Mouse (Mus musculus): ENCODE results near the gene Ndufa4l2. TPM values are rescaled to one million over a fixed set of nuclear protein-coding genes. Genes with fewer than 3 reads are reported as not detected.

Ndufa4l2 gene
- total and polyA plus RNA-seq, 3 experiments = 21.8 to 26.6 TPM; not detected in 1

GRCm38 (mm10) chr10:127534929-127535384 lies 20.2 kb downstream of the Ndufa4l2 start:
- Histone ChIP-seq H3K36me3 (ENCODE audit: control insufficient read depth in 1 of 2, insufficient read depth in 2 of 2, low read length in 2 of 2) (no peaks in the 10 kb centered on the region), H3K4me3 (ENCODE audit: control insufficient read depth in 1 of 2, insufficient read depth in 1 of 2, low read depth in 2 of 2, low read length in 2 of 2) (no peak overlapping the region), H3K79me2 (ENCODE audit: control insufficient read depth, insufficient read depth, low read length, poor library complexity) (no peaks in the 10 kb centered on the region), H3K4me1 (ENCODE audit: control insufficient read depth in 1 of 2, insufficient read depth in 2 of 2, low read length in 2 of 2) (peaks cover 0 to 13% of the 10 kb centered on the region in 2 experiments; a peak in 2 of 4 replicates), H3K27me3 (ENCODE audit: control insufficient read depth in 1 of 2, insufficient read depth in 2 of 2, low read length in 2 of 2) (peaks cover 8 to 18% of the 10 kb centered on the region in 2 experiments), H3K9me3 (replicated peaks; ENCODE audit: insufficient read depth, low read length) (no peaks in the 10 kb centered on the region), H3K9ac (ENCODE audit: control insufficient read depth, low read depth, low read length, poor library complexity, severe bottlenecking) (no peak overlapping the region), H3K27ac (ENCODE audit: control insufficient read depth, low read depth, low read length) (no peak overlapping the region)
- TF ChIP-seq TAL1 (IDR thresholded peaks at IDR 0.05; ENCODE audit: low read length) (no peak), MAFK (IDR thresholded peaks at IDR 0.05; ENCODE audit: borderline replicate concordance, low read depth, low read length) (no peak), GABPA (IDR thresholded peaks at IDR 0.05; ENCODE audit: low read depth, low read length) (no peak), MYB (IDR thresholded peaks at IDR 0.05; ENCODE audit: low read depth, low read length) (no peak), ZC3H11A (IDR thresholded peaks at IDR 0.05; ENCODE audit: low read depth, low read length) (no peak), TCF12 (IDR thresholded peaks at IDR 0.05; ENCODE audit: low read depth, low read length) (no peak), SIN3A (IDR thresholded peaks at IDR 0.05; ENCODE audit: low read length) (no peak), NELFE (IDR thresholded peaks at IDR 0.05; ENCODE audit: low read depth, low read length) (no peak), MYC (IDR thresholded peaks at IDR 0.05; ENCODE audit: low read depth, low read length) (no peak), CHD1 (IDR thresholded peaks at IDR 0.05; ENCODE audit: low read depth, low read length) (no peak), ZMIZ1 (IDR thresholded peaks at IDR 0.05; ENCODE audit: low read depth, low read length) (no peak), CTCF (IDR thresholded peaks at IDR 0.05 in 2 of 3, conservative IDR thresholded peaks at IDR 0.05 in 1 of 3; ENCODE audit: control insufficient read depth in 1 of 3, insufficient read depth in 1 of 3, low read depth in 2 of 3, low read length in 3 of 3, poor library complexity in 1 of 3, severe bottlenecking in 1 of 3) (no peak), JUND (IDR thresholded peaks at IDR 0.05; ENCODE audit: low read depth, low read length) (no peak), GATA1 (IDR thresholded peaks at IDR 0.05; ENCODE audit: low read depth, low read length) (no peak), ZKSCAN1 (IDR thresholded peaks at IDR 0.05; ENCODE audit: low read depth, low read length) (no peak), USF1 (IDR thresholded peaks at IDR 0.05; ENCODE audit: low read depth, low read length) (no peak), BHLHE40 (IDR thresholded peaks at IDR 0.05; ENCODE audit: borderline replicate concordance, low read depth, low read length) (no peak)
- DNase-seq (ENCODE audit: low read depth, low spot score) = no peak

- peak; percentile 58 for DNase-seq (ENCODE audit: low read depth, low spot score)
- Histone ChIP-seq H3K9ac (ENCODE audit: control insufficient read depth, low read depth, low read length, poor library complexity, severe bottlenecking) (no peak overlapping the region), H3K79me2 (ENCODE audit: control insufficient read depth, insufficient read depth, low read length, poor library complexity) (no peaks in the 10 kb centered on the region), H3K4me3 (ENCODE audit: control insufficient read depth in 1 of 2, insufficient read depth in 1 of 2, low read depth in 2 of 2, low read length in 2 of 2) (no peak overlapping the region), H3K9me3 (replicated peaks; ENCODE audit: insufficient read depth, low read length) (no peaks in the 10 kb centered on the region), H3K4me1 (ENCODE audit: control insufficient read depth in 1 of 2, insufficient read depth in 2 of 2, low read length in 2 of 2) (peaks cover 0 to 13% of the 10 kb centered on the region in 2 experiments; a peak in 2 of 4 replicates), H3K27ac (ENCODE audit: control insufficient read depth, low read depth, low read length) (no peak overlapping the region), H3K27me3 (ENCODE audit: control insufficient read depth in 1 of 2, insufficient read depth in 2 of 2, low read length in 2 of 2) (peaks cover 8 to 18% of the 10 kb centered on the region in 2 experiments), H3K36me3 (ENCODE audit: control insufficient read depth in 1 of 2, insufficient read depth in 2 of 2, low read length in 2 of 2) (no peaks in the 10 kb centered on the region)
- TF ChIP-seq MYC (IDR thresholded peaks at IDR 0.05; ENCODE audit: low read depth, low read length) (no peak), ZC3H11A (IDR thresholded peaks at IDR 0.05; ENCODE audit: low read depth, low read length) (peak; percentile 32), RAD21 (IDR thresholded peaks at IDR 0.05; ENCODE audit: low read depth, low read length) (peak; percentile 34), TAL1 (IDR thresholded peaks at IDR 0.05; ENCODE audit: low read length) (no peak), SMC3 (IDR thresholded peaks at IDR 0.05; ENCODE audit: low read depth, low read length) (peak; percentile 75), CTCF (IDR thresholded peaks at IDR 0.05 in 2 of 3, conservative IDR thresholded peaks at IDR 0.05 in 1 of 3; ENCODE audit: control insufficient read depth in 1 of 3, insufficient read depth in 1 of 3, low read depth in 2 of 3, low read length in 3 of 3, poor library complexity in 1 of 3, severe bottlenecking in 1 of 3) (peak in 2 of 3 experiments; percentile 61 to 71; a peak in 5 of 6 replicates), USF1 (IDR thresholded peaks at IDR 0.05; ENCODE audit: low read depth, low read length) (no peak), NELFE (IDR thresholded peaks at IDR 0.05; ENCODE audit: low read depth, low read length) (no peak), MAFK (IDR thresholded peaks at IDR 0.05; ENCODE audit: borderline replicate concordance, low read depth, low read length) (no peak), ZMIZ1 (IDR thresholded peaks at IDR 0.05; ENCODE audit: low read depth, low read length) (no peak), GABPA (IDR thresholded peaks at IDR 0.05; ENCODE audit: low read depth, low read length) (no peak), RCOR1 (IDR thresholded peaks at IDR 0.05; ENCODE audit: low read depth, low read length) (no peak), HCFC1 (IDR thresholded peaks at IDR 0.05; ENCODE audit: low read depth, low read length) (no peak), MAZ (IDR thresholded peaks at IDR 0.05; ENCODE audit: low read depth, low read length) (no peak), ETS1 (IDR thresholded peaks at IDR 0.05; ENCODE audit: low read depth, low read length) (no peak)
Observed at GRCm38 (mm10) chr10:127536586-127537314, 22.0 kb downstream of the Ndufa4l2 start.
